Mouse (Mus musculus): ENCODE measurements around the gene Rab24.

- TF ChIP-seq GATA1 (IDR thresholded peaks at IDR 0.05; ENCODE audit: borderline replicate concordance, low read length) (no peak), FLI1 (IDR thresholded peaks at IDR 0.05; ENCODE audit: low read length) (no peak)
Measured at GRCm38 (mm10) chr13:55300913-55301312, 20.8 kb downstream of the Rab24 start.

Measured in megakaryocyte, embryonic 14.5 days (primary cell).